Mouse (Mus musculus) erythroblast, embryonic 14.5 days (primary cell): ENCODE data around the gene 1500009C09Rik. TPM values are rescaled to one million over a fixed set of nuclear protein-coding genes. Genes with fewer than 3 reads are reported as not detected.

ENCODE experiments used
- H3K27me3 ChIP-seq: 2 replicates; pipeline ENCODE4 v1.6.1; 2012; ENCODE audit warnings: inconsistent platforms; ENCODE audit not compliant: control insufficient read depth
- H3K36me3 ChIP-seq: 2 replicates; pipeline ENCODE4 v1.6.1; 2012; ENCODE audit warnings: mild to moderate bottlenecking, inconsistent platforms; ENCODE audit not compliant: control insufficient read depth
- H3K4me1 ChIP-seq: 2 replicates; pipeline ENCODE4 v1.6.1; 2012; ENCODE audit warnings: inconsistent platforms; ENCODE audit not compliant: control insufficient read depth
- H3K4me3 ChIP-seq: replicated peaks from 2 replicates; pipeline ENCODE3; 2012; ENCODE audit warnings: moderate library complexity, mild to moderate bottlenecking, inconsistent platforms
- H3K9me3 ChIP-seq: 2 replicates; pipeline ENCODE4 v1.6.1; 2012; ENCODE audit warnings: low read length, inconsistent platforms, mixed read lengths; ENCODE audit not compliant: control insufficient read depth
- GATA1 ChIP-seq: IDR thresholded peaks from 2 replicates; pipeline ENCODE4 v1.6.1; 2012; ENCODE audit warnings: low read length, inconsistent platforms, mixed read lengths
- TAL1 ChIP-seq: IDR thresholded peaks from 3 replicates; pipeline ENCODE4 v1.6.1; 2012; ENCODE audit warnings: low read length, inconsistent platforms, mixed read lengths
- polyA plus RNA-seq: library from polyadenylated mRNA; stranded (reverse); fragments of >175 nt; gene quantifications from 2 replicates; pipeline ENCODE4 v1.2.3, GENCODE M21; 2012

Gene 1500009C09Rik
- polyA plus RNA-seq, 1 experiment, result not detected

GRCm38 (mm10) chr15:82224602-82225215, 27.5 kb upstream of the 1500009C09Rik start:
- Histone ChIP-seq H3K4me3 (no peak overlapping the region), H3K4me1 (peaks cover 20% of the 10 kb centered on the region), H3K27me3 (peaks cover 59% of the 10 kb centered on the region), H3K36me3 (no peaks in the 10 kb centered on the region), H3K9me3 (no peaks in the 10 kb centered on the region)
- TF ChIP-seq GATA1 (no peak), TAL1 (no peak)

- Histone ChIP-seq H3K4me3 (no peak overlapping the region), H3K27me3 (peaks cover 50% of the 10 kb centered on the region), H3K4me1 (peaks cover 30% of the 10 kb centered on the region), H3K9me3 (no peaks in the 10 kb centered on the region), H3K36me3 (no peaks in the 10 kb centered on the region)
- TF ChIP-seq GATA1 (no peak), TAL1 (no peak)
Observed at GRCm38 (mm10) chr15:82225769-82226168, 26.4 kb upstream of the 1500009C09Rik start.

DNA sequence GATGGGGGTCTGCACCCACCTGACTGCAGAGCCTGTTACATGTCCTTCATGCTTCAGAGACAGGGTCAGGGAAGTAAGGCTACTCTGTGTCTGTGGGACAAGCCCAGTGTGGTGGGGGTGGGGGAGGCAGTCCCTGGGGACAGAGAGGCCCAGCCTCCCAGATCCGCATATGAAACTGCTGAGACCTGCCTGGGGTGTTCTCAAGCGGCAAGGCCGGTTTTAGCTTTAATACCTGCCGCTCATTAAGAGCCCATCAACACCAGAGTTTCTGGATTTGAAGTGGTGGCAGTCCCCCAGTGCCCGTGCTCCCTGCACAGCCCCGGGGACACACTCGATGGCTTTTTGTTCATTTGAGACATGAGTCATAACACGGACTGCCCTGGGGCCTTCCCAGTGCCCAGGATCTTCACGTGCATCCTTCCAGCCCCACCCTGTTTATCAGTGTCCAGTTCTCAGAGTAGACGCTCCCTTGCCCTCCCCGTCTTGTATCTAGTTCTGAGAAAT, 22.6 kb upstream of the 1500009C09Rik start:
- TF ChIP-seq TAL1 (no peak), GATA1 (no peak)
- H3K9me3 ChIP-seq, result no peaks in the 10 kb centered on the region
- peaks cover 24% of the 10 kb centered on the region for H3K36me3 ChIP-seq
- H3K4me3 ChIP-seq, result no peak overlapping the region
- H3K4me1 ChIP-seq, result peaks cover 24% of the 10 kb centered on the region
- peaks cover 17% of the 10 kb centered on the region for H3K27me3 ChIP-seq

- no peak overlapping the region for H3K4me3 ChIP-seq
- peaks cover 11% of the 10 kb centered on the region for H3K27me3 ChIP-seq
- H3K36me3 ChIP-seq, result peaks cover 29% of the 10 kb centered on the region
- peaks cover 19% of the 10 kb centered on the region for H3K4me1 ChIP-seq
- TF ChIP-seq TAL1 (no peak), GATA1 (no peak)
- H3K9me3 ChIP-seq, result no peaks in the 10 kb centered on the region
Observed at GRCm38 (mm10) chr15:82230098-82230611, 22.0 kb upstream of the 1500009C09Rik start.

DNA sequence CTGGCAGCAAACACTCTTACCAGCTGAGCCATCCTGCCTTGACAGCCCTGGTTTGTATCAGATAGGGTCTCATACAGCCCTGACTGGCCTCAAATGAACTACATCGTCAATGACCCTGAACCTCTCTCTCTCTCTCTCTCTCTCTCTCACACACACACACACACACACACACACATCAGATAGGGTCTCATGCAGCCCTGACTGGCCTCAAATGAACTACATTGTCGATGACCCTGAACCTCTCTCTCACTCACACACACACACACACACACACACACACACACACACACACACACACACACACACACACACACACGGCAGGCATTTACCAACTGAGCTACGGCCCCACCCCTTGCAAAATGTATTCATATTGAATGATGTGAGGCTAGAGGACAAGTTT, 21.1 kb upstream of the 1500009C09Rik start:
- peaks cover 2% of the 10 kb centered on the region for H3K27me3 ChIP-seq
- H3K4me1 ChIP-seq, result peaks cover 22% of the 10 kb centered on the region
- TF ChIP-seq TAL1 (no peak), GATA1 (no peak)
- H3K4me3 ChIP-seq, result no peak overlapping the region
- H3K36me3 ChIP-seq, result peaks cover 38% of the 10 kb centered on the region
- no peaks in the 10 kb centered on the region for H3K9me3 ChIP-seq

DNA sequence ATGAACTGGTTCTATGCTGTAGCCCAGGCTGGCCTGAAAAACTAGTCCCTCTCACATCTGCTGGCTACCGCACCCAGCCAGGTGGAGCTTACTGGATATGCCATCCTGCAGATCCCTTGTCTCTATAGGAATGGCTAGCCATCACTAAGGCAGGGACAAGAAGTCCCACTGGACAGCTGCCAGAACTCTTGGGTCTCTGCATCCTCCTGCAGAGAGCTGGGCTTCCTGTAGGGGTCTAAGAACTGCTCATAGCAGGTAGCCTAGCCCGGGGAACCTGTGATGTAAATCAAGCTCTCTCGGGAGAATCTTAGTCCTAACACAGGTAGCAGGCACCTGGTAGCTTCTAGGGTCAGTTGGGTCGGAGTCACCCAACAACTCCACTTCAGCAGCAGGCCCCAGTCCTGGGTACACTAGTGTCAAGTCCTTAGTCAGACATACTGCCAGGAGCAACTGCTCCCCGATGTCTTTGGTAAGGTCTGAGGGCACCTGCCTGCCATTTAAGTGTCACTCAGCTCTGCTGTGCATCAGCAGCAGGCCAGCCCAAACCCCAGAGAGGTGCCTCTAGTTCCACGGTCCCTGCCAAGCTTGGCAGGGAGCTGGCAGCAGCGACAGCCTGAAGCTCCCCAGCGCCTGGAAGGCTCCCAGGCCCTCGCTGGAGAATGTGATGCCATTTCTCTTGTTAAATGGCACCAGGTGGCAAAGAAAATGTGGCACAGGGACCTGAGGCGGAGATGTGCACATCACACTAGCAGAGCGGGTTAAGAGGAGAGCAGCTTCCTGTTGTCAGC, 20.4 kb upstream of the 1500009C09Rik start:
- TF ChIP-seq TAL1, result no peak
- TF ChIP-seq GATA1, result no peak
- peaks cover 24% of the 10 kb centered on the region for H3K4me1 ChIP-seq
- H3K9me3 ChIP-seq, result no peaks in the 10 kb centered on the region
- peaks cover 41% of the 10 kb centered on the region for H3K36me3 ChIP-seq
- H3K27me3 ChIP-seq, result no peaks in the 10 kb centered on the region
- no peak overlapping the region for H3K4me3 ChIP-seq

DNA sequence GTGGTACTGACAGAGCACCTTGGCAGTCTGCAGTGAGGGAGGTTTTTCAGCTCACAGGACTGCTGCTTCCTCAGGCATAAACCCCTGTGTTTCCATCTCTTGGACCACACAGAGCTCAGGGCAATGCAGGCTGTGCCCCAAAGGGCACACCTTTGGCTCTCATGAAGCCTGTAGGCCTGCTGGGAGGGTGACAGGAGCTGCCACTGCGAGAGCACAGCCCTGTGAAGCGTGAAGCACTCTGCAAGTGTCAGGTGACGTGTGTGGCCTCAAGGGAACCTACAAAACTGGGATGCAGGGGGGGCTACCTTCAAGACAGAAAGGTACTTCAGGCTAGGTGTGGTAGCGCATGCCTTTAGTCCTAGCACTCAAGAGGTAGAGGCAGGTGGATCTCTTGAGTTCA, 19.5 kb upstream of the 1500009C09Rik start:
- peaks cover 24% of the 10 kb centered on the region for H3K4me1 ChIP-seq
- peaks cover 48% of the 10 kb centered on the region for H3K36me3 ChIP-seq
- no peaks in the 10 kb centered on the region for H3K9me3 ChIP-seq
- no peaks in the 10 kb centered on the region for H3K27me3 ChIP-seq
- TF ChIP-seq TAL1, result no peak
- no peak for TF ChIP-seq GATA1
- H3K4me3 ChIP-seq, result no peak overlapping the region

DNA sequence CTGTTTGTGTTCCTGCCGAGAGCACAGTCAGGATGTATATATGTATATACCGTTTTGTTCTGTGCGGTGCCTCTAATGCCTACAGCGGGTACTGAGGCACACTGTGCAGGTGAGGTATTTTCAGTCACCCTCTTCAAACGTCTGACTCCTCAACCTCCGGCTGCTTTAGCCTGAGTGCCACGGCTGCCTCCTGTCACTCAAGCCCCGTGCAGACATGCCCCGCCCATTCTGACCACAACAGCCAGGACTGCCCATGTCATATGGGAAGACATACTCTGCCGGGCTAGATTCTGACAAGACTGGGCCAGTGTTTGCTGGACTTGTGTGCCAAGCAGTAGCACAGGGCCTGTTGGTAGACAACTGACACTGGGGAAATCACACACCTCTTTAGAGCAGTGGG, 16.5 kb upstream of the 1500009C09Rik start:
- Histone ChIP-seq H3K9me3 (no peaks in the 10 kb centered on the region), H3K4me1 (peaks cover 12% of the 10 kb centered on the region; the same call in 1 of the 2 replicates), H3K4me3 (no peak overlapping the region), H3K27me3 (no peaks in the 10 kb centered on the region), H3K36me3 (peaks cover 77% of the 10 kb centered on the region)
- TF ChIP-seq GATA1 (no peak), TAL1 (no peak)

GRCm38 (mm10) chr15:82236565-82236964, 15.6 kb upstream of the 1500009C09Rik start:
- H3K36me3 ChIP-seq, result peaks cover 86% of the 10 kb centered on the region
- H3K27me3 ChIP-seq, result no peaks in the 10 kb centered on the region
- no peak overlapping the region for H3K4me3 ChIP-seq
- no peaks in the 10 kb centered on the region for H3K9me3 ChIP-seq
- H3K4me1 ChIP-seq, result peaks cover 13% of the 10 kb centered on the region
- TF ChIP-seq GATA1 (no peak), TAL1 (no peak)
